In the genomic region with DNA sequence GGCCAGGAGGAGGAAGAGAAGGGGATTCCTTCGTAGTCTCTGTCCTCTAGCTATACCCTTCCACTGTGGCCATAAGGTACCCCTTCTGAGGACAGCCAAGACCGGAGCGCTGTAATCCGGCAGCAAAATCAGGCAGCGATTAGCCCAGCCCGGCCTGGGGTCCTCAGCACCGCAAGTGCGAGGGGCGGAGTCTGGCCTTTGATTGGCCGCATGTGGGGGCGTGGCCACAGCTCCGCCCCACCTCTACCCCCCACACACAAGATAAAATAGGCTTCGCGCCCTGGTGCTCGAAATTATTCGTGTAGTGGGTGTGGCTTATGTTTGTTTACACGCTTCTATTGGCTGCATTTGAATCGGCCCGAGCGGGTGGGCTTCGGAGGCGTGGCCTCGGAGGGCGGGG, we compare ENCODE assay signal across 8 mouse cellular contexts. TPM values are rescaled to one million over a fixed set of nuclear protein-coding genes. Genes with fewer than 3 reads are reported as not detected.
DNase-seq lines count a peak whose midpoint lies in the region; ATAC-seq and TF ChIP-seq lines count a peak whose summit lies in the region.

No protein-coding gene starts in this region.

- H3K4me2 ChIP-seq in kidney, embryonic 14.5 days (replicated peaks; ENCODE audit: low read depth, low read length) = peak overlapping the region; percentile 88
- peak overlapping the region; percentile 76 for H3K4me2 ChIP-seq in limb, embryonic 15.5 days
- peak overlapping the region; percentile 57 for H3K4me2 ChIP-seq in midbrain, postnatal 0 days (ENCODE audit: low read depth, low read length, poor library complexity, severe bottlenecking)

- H3K79me3 ChIP-seq in C2C12 (ENCODE audit: low read depth) = peaks cover 4% of the 10 kb centered on the region

- H3K27me3 ChIP-seq in C2C12 (ENCODE audit: control insufficient read depth, insufficient read depth, insufficient read length) = no peaks in the 10 kb centered on the region
- H3K27me3 ChIP-seq in heart, embryonic 10.5 days (ENCODE audit: insufficient read depth, poor library complexity, severe bottlenecking) = no peaks in the 10 kb centered on the region
- H3K27me3 ChIP-seq in kidney, embryonic 14.5 days (ENCODE audit: control insufficient read depth, insufficient read depth, low read length) = no peaks in the 10 kb centered on the region
- no peaks in the 10 kb centered on the region for H3K27me3 ChIP-seq in limb, embryonic 15.5 days
- H3K27me3 ChIP-seq in midbrain, postnatal 0 days (ENCODE audit: insufficient read depth, low read length) = no peaks in the 10 kb centered on the region

- peaks cover 6% of the 10 kb centered on the region for H3K79me2 ChIP-seq in C2C12 (ENCODE audit: control insufficient read depth, insufficient read depth)

- TF ChIP-seq CTCF in C2C12 (IDR thresholded peaks at IDR 0.05; ENCODE audit: control insufficient read depth, insufficient read depth, insufficient read length) = no peak
- no peak for TF ChIP-seq CTCF in embryonic fibroblast, embryonic 13.5 days (IDR thresholded peaks at IDR 0.05; ENCODE audit: borderline replicate concordance, insufficient read depth, low read length)
- TF ChIP-seq CTCF in midbrain, postnatal 0 days (IDR thresholded peaks at IDR 0.05) = 0 out of 2 replicates have a peak, but pooled peaks have one; percentile 1

- ATAC-seq in kidney, embryonic 14.5 days (ENCODE audit: low FRiP score, low TSS enrichment) = peak; percentile 92
- ATAC-seq in limb, embryonic 15.5 days (ENCODE audit: insufficient number of reproducible peaks, low FRiP score, low TSS enrichment, low read depth) = peak; percentile 87
- ATAC-seq in midbrain, postnatal 0 days (ENCODE audit: low FRiP score) = peak; percentile 88

- H3K36me3 ChIP-seq in C2C12 (ENCODE audit: control insufficient read depth, insufficient read depth) = no peaks in the 10 kb centered on the region
- H3K36me3 ChIP-seq in heart, embryonic 10.5 days = no peaks in the 10 kb centered on the region
- no peaks in the 10 kb centered on the region for H3K36me3 ChIP-seq in kidney, embryonic 14.5 days (ENCODE audit: control insufficient read depth, insufficient read depth, low read length)
- H3K36me3 ChIP-seq in limb, embryonic 15.5 days = no peaks in the 10 kb centered on the region
- no peaks in the 10 kb centered on the region for H3K36me3 ChIP-seq in midbrain, postnatal 0 days (ENCODE audit: insufficient read depth, low read length)

- WGBS in heart, embryonic 10.5 days = under 1% methylated on average over 24 of the region's 24 CpGs
- WGBS in kidney, embryonic 14.5 days = 0% methylated on average over 24 of the region's 24 CpGs
- under 1% methylated on average over 24 of the region's 24 CpGs for WGBS in limb, embryonic 15.5 days
- 0% methylated on average over 24 of the region's 24 CpGs for WGBS in midbrain, postnatal 0 days

- peak overlapping the region; percentile 37 for H3K4me3 ChIP-seq in C2C12 (ENCODE audit: insufficient read depth, poor library complexity, severe bottlenecking)
- peak overlapping the region; percentile 56 for H3K4me3 ChIP-seq in embryonic fibroblast, embryonic 13.5 days (ENCODE audit: insufficient read depth, low read length)
- peak overlapping the region; percentile 62 for H3K4me3 ChIP-seq in heart, embryonic 10.5 days
- H3K4me3 ChIP-seq in kidney, embryonic 14.5 days (ENCODE audit: low read length) = peak overlapping the region; percentile 55
- peak overlapping the region; percentile 52 for H3K4me3 ChIP-seq in limb, embryonic 15.5 days
- H3K4me3 ChIP-seq in midbrain, postnatal 0 days (ENCODE audit: low read depth, low read length) = peak overlapping the region; percentile 43

- no peaks in the 10 kb centered on the region for H3K9me3 ChIP-seq in heart, embryonic 10.5 days
- H3K9me3 ChIP-seq in kidney, embryonic 14.5 days (ENCODE audit: control insufficient read depth, low read length) = no peaks in the 10 kb centered on the region
- H3K9me3 ChIP-seq in limb, embryonic 15.5 days = no peaks in the 10 kb centered on the region
- no peaks in the 10 kb centered on the region for H3K9me3 ChIP-seq in midbrain, postnatal 0 days (ENCODE audit: low read length)

- peak overlapping the region; percentile 63 for H3K9ac ChIP-seq in kidney, embryonic 14.5 days (ENCODE audit: low read depth, low read length)
- peak overlapping the region; percentile 41 for H3K9ac ChIP-seq in limb, embryonic 15.5 days
- H3K9ac ChIP-seq in midbrain, postnatal 0 days (replicated peaks; ENCODE audit: low read length, poor library complexity, severe bottlenecking) = peak overlapping the region; percentile 54

- H3ac ChIP-seq in C2C12 (ENCODE audit: control insufficient read depth, insufficient read length, low read depth) = peak overlapping the region; percentile 65

- H3K27ac ChIP-seq in embryonic fibroblast, embryonic 13.5 days (ENCODE audit: insufficient read depth, low read length) = peak overlapping the region; percentile 58
- H3K27ac ChIP-seq in heart, embryonic 10.5 days = peak overlapping the region; percentile 85
- peak overlapping the region; percentile 79 for H3K27ac ChIP-seq in kidney, embryonic 14.5 days (ENCODE audit: low read depth, low read length)
- H3K27ac ChIP-seq in limb, embryonic 15.5 days = peak overlapping the region; percentile 88
- H3K27ac ChIP-seq in midbrain, postnatal 0 days (ENCODE audit: low read depth, low read length) = peak overlapping the region; percentile 75

- peak; percentile 97 for DNase-seq in brain, adult 2 months (ENCODE audit: low read depth, low spot score)
- peak; percentile 98 for DNase-seq in heart, embryonic 10.5 days (ENCODE audit: low spot score)
- peak; percentile 99 for DNase-seq in midbrain, postnatal 0 days (ENCODE audit: low spot score)
- DNase-seq in spleen, postnatal 10 days (ENCODE audit: low spot score in 2 of 2) = peak; percentile 91 to 97

- peak; percentile 80 for TF ChIP-seq POLR2A in embryonic fibroblast, embryonic 13.5 days (IDR thresholded peaks at IDR 0.05; ENCODE audit: low read depth, low read length)

- H3K4me1 ChIP-seq in embryonic fibroblast, embryonic 13.5 days (ENCODE audit: control insufficient read depth, insufficient read depth, low read length) = no peaks in the 10 kb centered on the region; the same call in 1 of the 2 replicates
- peaks cover 23% of the 10 kb centered on the region for H3K4me1 ChIP-seq in heart, embryonic 10.5 days
- peaks cover 14% of the 10 kb centered on the region; the same call in 1 of the 2 replicates for H3K4me1 ChIP-seq in kidney, embryonic 14.5 days (ENCODE audit: control insufficient read depth, insufficient read depth, low read length)
- peaks cover 29% of the 10 kb centered on the region for H3K4me1 ChIP-seq in limb, embryonic 15.5 days
- peaks cover 10% of the 10 kb centered on the region; the same call in 1 of the 2 replicates for H3K4me1 ChIP-seq in midbrain, postnatal 0 days (ENCODE audit: insufficient read depth, low read length)

TF ChIP-seq in C2C12, 6 proteins besides CTCF, POLR2A, EP300 and RAD21:
- TF ChIP-seq USF1 (IDR thresholded peaks at IDR 0.05; ENCODE audit: low read depth) (peak; percentile 35), FOSL1 (IDR thresholded peaks at IDR 0.05; ENCODE audit: insufficient read depth, low read length, poor library complexity, severe bottlenecking) (no peak)

RNA-seq across cellular contexts. Expression of gene Bicra, which starts 5.0 kb away (rescaled TPM):
- polyA plus RNA-seq in C2C12 (2012; fragmentation: generic; extraction: Trizol) = 4.3 TPM
- 10.8 and 12.1 TPM in 2 replicates for polyA plus RNA-seq in embryonic fibroblast, embryonic 13.5 days (2011; ENCODE audit: insufficient read length, low read depth, missing spikeins)
- polyA plus RNA-seq in heart, embryonic 10.5 days (2016; fragmentation: Nextera tagmentation; extraction: Ambion mirVana) = 5.8 and 7.4 TPM in 2 replicates
- 6.9 and 10.0 TPM in 2 replicates for polyA plus RNA-seq in kidney, embryonic 14.5 days (2014; fragmentation: Nextera tagmentation; extraction: Ambion mirVana)
- polyA plus RNA-seq in limb, embryonic 15.5 days (2015; fragmentation: Nextera tagmentation; extraction: Ambion mirVana) = 7.2 and 7.5 TPM in 2 replicates
- 6.3 and 7.0 TPM in 2 replicates for total RNA-seq in midbrain, postnatal 0 days (2014; rRNA removed)
- polyA plus RNA-seq in midbrain, postnatal 0 days (2015; fragmentation: Nextera tagmentation; extraction: Ambion mirVana) = 3.1 and 4.1 TPM in 2 replicates

RNA-seq across cellular contexts. Expression of gene Zfp541, which starts 8.9 kb away (rescaled TPM):
- not detected for polyA plus RNA-seq in C2C12 (2012; fragmentation: generic; extraction: Trizol)
- polyA plus RNA-seq in embryonic fibroblast, embryonic 13.5 days (2011; ENCODE audit: insufficient read length, low read depth, missing spikeins) = not detected in 2 replicates
- not detected in 2 replicates for polyA plus RNA-seq in heart, embryonic 10.5 days (2016; fragmentation: Nextera tagmentation; extraction: Ambion mirVana)
- polyA plus RNA-seq in kidney, embryonic 14.5 days (2014; fragmentation: Nextera tagmentation; extraction: Ambion mirVana) = 0.04 and 0.07 TPM in 2 replicates
- 0.07 TPM in 1 of 2 replicates, not detected in the other for polyA plus RNA-seq in limb, embryonic 15.5 days (2015; fragmentation: Nextera tagmentation; extraction: Ambion mirVana)
- total RNA-seq in midbrain, postnatal 0 days (2014; rRNA removed) = 0.14 and 0.33 TPM in 2 replicates
- 0.15 TPM in 2 replicates for polyA plus RNA-seq in midbrain, postnatal 0 days (2015; fragmentation: Nextera tagmentation; extraction: Ambion mirVana)

RNA-seq across cellular contexts. Expression of gene Napa, which starts 45.6 kb away (rescaled TPM):
- 138 TPM for polyA plus RNA-seq in C2C12 (2012; fragmentation: generic; extraction: Trizol)
- 150 and 185 TPM in 2 replicates for polyA plus RNA-seq in embryonic fibroblast, embryonic 13.5 days (2011; ENCODE audit: insufficient read length, low read depth, missing spikeins)
- polyA plus RNA-seq in heart, embryonic 10.5 days (2016; fragmentation: Nextera tagmentation; extraction: Ambion mirVana) = 182 and 196 TPM in 2 replicates
- 179 and 188 TPM in 2 replicates for polyA plus RNA-seq in kidney, embryonic 14.5 days (2014; fragmentation: Nextera tagmentation; extraction: Ambion mirVana)
- 238 and 277 TPM in 2 replicates for polyA plus RNA-seq in limb, embryonic 15.5 days (2015; fragmentation: Nextera tagmentation; extraction: Ambion mirVana)
- 375 and 403 TPM in 2 replicates for total RNA-seq in midbrain, postnatal 0 days (2014; rRNA removed)
- 236 and 258 TPM in 2 replicates for polyA plus RNA-seq in midbrain, postnatal 0 days (2015; fragmentation: Nextera tagmentation; extraction: Ambion mirVana)

Comparison
In these comparisons a context has a peak if more than half of its experiments do, and no peak if none do; other contexts are left out.
1. Peak in every context shown above with its lines: DNase-seq, ATAC-seq, H3K4me3 ChIP-seq and H3K27ac ChIP-seq.